Mouse (Mus musculus) cerebellum, postnatal 4 days (tissue): ENCODE data around the gene Ipo5.
A peak's percentile ranks its signal among the peaks of the same experiment; 100 is the strongest.

Experiments used
- DNase-seq, 2 experiments: peaks; one replicate each; pipeline ENCODE4 v3.0.0; 2022; ENCODE audit warnings: low spot score in 2 of 2, mixed read lengths in 1 of 2

The Ipo5 gene

DNA sequence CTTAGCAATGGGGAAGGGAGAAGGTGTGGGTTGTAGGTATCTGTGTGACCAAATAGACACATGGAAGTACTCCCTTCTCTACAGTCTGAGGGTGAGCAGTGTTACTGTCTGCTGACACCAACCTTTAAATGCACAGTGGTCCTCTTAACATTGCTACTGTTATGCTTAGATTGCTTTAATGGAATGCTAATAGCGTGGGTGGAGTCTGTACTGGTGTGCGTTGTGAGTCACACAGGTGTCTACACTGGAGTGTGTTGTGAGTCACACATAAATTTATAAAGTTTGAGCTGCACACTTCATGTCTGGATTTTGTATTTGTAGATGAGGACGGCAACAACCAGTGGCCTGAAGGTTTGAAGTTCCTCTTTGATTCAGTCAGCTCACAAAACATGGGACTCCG is 10.8 kb downstream of the Ipo5 start:
- DNase-seq: no peak

DNA sequence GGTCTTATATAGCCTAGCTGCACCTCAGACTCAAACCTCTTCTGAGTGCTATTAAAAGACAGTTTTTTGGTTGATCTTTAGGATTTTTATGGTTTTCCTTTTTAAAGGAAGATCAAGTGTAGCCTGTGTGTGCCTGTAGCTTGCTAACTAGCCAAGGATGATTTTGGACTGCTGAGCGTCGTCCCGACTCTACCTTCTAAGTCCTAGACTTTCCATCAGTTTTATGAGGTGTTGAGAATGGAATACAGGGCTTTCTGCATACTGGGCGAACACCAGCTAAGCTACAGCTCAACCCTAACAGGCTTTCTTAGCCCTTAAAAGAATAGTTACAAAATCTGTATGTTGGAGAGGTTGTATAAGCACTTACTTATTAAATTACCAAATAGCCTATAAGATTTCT is 13.0 kb downstream of the Ipo5 start:
- DNase-seq: no peak

DNA sequence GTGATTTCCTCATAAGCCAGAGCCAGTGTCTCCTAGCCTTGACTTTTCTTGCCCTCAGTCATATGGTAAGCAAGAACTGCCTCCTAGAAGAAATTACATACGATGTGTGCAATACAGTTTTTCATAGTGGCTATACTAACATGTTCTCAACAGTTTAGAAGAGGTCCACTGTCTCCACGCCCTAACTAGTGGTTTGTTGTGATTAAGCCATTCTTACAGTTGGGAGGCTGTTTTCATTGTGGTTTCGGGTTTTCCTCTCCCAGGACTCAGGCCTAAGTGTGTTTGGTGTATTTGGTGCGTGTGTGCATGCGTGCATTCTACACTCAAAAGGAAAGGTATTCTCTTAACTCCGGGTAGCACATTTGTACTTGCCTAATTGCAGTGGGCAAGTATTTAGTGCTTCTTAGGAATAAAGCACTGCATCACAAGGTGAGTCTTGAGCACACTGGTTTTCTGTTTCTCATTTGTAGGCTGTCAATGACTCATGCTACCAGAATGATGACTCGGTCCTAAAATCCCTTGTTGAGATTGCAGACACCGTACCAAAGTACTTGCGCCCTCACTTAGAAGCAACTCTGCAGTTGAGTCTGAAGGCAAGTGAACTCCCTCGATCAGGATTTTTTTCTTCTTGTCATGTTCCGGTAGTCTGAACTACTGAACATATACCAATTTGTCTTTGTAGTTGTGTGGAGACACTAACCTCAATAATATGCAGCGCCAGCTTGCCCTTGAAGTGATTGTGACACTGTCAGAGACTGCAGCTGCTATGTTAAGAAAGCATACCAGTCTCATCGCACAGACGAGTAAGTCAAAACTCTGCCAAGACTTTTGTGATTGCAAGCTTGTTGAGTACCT is 14.9 kb downstream of the Ipo5 start:
- no peak for DNase-seq

DNA sequence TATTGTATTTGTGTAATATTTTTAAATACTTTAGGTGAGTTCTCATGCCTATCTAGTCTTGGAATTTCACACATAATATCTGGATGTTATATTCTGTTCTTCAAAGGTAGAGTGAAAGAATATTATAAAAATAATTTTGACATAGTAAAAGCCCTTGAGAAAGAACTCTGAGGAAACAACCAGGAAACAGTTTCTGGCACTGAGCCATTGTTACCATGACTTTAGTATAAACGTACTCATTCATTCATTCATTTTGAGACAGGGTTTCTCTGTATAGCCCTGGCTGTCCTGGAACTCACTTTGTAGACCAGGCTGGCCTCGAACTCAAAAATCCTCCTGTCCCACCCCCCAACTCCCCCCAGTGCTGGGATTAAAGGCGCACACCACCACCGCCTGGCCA is 20.2 kb downstream of the Ipo5 start:
- no peak for DNase-seq

DNA sequence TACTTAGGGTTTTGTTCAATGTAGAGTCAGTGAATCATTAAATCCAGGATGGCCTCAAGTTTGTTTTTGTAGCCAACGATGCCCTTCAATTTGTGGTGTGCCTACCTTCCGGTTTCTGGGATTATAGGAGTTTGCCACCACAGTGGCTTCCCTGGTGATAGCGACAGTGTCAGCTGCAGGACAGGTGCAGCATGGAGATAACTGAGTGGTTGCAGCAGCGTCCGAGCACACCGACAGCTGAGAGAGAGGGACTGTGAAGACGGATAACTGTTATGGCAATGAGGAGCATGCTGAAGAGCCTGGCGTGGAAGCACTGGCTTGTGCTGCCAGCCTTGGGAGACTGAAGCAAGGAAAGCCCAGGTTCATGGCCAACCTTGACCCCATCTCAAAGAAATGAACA is 22.6 kb downstream of the Ipo5 start:
- DNase-seq: no peak

DNA sequence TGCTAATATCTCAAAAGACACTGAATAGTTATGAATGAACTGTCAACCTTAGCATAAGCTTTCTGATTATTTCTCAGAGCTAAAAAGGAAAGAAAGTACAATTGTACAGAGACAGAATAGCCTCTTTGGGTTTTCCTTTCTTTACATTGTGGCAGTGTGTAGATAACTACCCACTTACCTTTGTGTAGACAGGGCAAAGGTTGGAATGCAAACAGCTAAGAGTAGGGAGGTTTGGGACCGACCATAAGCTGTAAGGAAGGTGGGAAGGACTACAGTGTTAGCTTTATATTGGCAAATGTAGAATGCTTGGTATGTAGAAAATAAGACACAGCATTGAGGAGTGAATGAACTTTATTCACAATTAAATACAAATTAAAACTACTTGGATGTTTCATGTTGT is 26.1 kb downstream of the Ipo5 start:
- DNase-seq: no peak

DNA sequence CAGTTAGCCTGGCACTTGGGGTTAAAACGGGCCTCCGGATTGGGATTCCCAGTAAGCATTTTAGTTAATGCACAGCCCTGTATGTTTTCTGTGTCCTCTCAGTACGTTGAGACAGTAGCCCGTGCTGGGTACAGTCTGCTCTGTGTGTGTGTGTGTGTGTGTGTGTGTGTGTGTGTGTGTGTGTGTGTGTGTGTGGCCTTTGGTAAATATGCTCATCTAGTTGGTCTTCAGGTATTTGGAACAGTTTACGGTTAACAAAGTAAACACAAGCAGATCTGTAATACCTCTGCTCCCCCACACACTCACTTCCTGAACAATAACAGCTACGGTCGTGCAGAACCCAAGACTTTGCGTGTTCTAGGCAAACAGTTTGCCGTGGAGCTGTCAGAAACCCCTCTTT is 31.8 kb downstream of the Ipo5 start:
- DNase-seq: no peak

DNA sequence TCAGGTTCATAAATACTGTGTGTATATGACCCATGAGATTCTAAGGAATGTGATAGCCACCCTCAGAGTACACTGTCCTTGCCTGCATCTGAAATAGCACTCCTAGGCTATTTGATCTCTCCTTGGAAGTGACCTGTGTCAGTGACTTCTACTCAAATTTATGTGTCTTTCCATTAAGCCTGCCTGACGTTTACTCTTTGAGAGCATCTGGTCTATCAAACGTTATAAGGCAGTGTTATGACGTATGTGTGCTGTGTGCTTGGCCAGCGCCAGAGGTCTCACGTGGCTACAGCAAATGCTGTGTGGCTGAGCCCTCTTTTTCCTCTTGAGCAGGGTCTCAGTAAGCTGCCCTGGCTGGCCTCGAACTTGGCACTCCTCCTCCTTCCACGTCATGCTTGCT is 34.1 kb downstream of the Ipo5 start:
- no peak for DNase-seq

DNA sequence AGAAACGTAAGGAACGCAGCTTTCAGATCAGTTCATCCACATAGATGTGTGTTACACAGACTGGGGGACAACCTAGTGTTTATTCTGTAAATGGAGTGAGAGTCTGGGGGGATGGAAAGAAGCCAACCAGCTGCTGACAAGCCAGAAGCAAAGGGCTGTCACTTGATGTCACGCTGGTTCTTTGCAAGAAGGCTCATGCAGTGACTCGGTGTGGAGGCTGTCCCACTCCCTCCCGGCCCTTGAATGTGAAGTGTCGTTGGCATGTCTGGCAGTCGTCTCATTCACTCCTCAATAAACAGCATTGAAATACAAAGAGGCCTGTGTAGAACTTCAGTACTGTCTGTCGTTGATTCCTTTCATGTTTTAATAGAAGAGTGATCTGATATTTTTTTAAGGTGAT is 36.1 kb downstream of the Ipo5 start:
- DNase-seq: peak in 1 of 2 experiments; percentile 14

DNA sequence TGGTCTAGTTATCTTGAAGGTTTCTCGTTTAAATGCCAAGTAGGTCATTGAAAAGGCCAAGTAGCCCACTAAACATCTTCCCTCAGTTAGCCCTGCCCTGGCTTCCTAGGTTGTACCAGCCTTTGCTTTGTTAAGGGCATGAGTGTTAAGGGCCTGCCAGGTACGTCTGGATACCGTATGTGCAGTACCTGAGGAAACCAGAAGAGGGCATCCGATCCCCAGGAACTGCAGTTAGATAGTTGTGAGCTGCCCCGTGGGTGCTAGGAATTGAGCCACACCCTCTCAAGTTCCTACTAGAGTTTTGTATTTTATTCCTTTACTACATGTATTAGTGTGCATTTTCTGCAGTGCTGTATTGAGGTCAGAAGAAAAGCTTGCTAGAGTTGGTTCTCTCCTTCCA is 38.0 kb downstream of the Ipo5 start:
- DNase-seq: no peak

DNA sequence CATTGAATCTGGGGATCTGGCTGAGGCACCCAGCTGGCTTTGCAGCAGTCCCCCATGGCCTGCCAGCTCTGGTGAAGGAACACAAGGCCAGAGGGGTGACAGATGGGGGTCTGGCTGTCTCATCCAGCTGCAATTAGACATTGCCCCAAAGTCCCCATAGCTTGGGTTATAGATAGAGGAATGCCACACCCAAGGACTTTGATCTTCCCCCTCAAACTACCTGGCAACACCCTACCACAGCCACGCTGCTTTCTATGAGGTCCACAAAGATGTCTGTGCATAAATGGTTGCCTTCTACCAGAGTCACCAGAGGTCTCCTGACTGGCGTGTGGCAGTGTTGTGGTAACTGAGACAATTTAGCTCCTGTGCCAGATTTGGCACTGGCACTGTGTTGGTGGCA is 39.0 kb downstream of the Ipo5 start:
- DNase-seq: no peak

DNA sequence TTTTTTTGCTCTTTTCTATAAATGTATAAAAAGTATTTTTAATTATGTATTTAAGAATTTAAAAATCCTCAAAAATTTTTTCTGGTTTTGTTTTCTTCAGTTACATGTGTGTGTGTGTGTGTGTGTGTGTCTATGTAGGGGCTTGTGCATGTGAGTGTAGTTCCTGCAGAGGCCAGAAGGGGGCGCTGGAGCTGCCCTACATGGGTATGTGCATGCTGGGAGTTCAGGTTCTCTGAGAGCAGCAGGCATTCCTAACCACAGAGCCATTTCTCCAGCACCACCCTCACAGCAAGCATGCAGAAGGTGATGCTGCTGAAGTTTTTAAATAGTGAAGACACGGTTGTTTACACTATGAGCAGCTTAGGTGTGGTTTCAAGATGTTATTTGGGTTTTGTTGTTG is 41.4 kb downstream of the Ipo5 start:
- DNase-seq: no peak

DNA sequence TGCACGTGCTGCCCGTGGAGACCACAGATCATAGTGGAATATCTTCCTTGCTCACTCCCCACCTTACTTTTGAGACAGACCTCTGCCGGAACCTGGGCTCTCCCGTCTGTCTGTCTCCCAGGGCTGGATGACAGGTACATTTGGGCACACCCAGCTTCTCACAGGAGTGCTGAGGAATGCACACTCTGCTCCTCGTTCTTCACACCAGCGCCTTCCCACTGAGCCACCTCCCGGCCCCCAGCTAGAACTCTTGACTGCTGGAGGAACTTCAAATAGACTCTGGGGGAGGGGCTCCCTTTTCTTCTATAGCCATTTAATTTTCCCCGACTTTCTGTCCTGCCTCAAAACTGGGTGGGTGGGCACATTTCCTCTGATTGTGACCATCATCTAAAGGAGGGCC is 49.5 kb downstream of the Ipo5 start:
- DNase-seq: no peak

DNA sequence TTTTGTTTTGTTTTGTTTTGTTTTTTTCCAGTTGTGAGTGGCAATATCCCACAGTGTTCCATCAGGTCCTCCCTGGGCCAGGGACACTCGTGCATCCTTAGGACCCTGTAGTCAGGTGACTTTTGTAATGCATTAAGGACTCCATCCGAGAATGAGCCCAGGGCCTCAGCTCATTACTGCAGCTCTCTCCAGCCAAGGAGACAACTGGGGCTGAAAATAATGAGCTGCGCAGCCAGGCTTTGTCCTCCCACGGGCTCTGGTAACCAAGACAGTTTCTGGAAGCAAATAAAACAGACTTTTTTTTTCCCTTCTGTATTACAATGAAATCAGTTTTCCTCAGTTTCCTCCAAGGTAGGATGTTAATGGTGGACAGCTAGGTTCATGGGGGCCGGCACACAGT is 50.0 kb downstream of the Ipo5 start:
- no peak for DNase-seq

DNA sequence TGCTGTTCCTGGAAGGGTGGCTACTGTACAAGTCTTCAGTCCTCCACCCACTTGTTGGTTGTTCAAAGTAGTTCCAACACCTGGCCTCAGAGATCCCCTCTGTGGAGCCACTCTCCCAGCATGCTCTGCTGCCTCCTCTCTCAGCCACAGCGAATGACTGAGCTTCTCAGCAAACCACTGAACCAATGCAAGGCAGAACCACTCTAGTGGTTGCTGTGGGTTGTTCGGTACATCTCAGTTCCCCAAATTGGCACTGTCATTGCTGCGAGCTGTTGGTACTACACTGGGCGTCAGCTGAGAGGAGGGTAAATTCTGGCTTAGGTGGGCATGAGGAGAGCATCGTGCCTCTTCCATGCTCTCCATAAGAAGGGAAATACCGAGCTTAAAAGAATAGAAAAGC is 56.0 kb downstream of the Ipo5 start:
- DNase-seq: no peak

DNA sequence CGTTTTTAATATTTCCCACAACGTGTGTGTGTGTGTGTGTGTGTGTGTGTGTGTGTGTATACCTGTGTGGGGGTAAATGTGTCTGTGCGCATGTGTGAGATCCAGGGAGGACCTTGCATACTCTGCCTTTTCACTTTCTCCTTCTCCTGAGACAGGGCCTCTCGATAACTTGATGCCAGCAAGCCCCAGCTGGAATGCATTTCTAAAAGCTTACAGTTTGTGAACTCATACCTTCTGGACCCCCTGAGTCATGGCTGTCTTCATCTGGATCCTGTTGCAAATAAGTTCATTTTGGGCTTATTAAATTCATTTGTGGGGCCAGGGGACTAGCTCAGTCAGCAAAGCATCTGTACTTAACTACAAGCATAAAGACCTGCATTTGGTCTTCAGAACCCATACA is 57.7 kb downstream of the Ipo5 start:
- DNase-seq: no peak

DNA sequence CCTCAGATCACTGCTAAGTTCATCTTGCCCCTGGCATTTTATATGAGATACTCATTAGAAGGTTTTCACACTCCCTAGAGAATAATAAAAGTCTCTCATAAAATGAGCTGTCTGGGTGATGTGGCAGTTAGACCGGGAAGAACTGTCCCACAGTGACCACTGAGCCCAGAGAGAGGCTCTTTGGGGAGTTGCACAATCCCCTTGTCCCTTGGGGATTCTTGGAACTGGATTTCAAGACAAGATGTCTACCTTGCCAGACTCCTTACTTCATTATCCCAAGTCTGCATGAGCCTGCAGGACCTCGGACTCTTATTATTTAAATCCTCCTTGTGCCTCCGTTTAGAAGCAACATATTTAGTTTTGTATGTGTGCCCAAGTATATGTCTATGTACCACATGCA is 58.6 kb downstream of the Ipo5 start:
- DNase-seq: no peak

DNA sequence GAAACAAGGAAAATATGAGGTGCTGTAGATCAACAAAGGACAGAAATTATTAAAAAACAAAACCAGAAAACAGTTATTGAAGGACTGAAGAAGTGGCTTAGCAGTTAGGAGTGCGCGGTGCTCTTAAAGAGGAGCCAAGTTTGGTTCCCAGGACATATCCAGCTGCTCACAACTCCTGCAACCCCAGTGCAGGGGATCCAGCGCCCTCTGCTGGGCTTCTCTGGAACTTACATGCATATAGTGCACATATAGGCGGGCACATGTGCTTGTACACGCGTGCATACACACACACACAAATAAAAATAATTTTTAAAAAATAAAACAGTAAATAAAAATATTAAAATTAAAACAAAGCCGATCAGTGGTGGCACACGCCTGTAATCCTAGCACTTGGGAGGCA is 59.6 kb downstream of the Ipo5 start:
- DNase-seq: peak in 1 of 2 experiments; percentile 16

DNA sequence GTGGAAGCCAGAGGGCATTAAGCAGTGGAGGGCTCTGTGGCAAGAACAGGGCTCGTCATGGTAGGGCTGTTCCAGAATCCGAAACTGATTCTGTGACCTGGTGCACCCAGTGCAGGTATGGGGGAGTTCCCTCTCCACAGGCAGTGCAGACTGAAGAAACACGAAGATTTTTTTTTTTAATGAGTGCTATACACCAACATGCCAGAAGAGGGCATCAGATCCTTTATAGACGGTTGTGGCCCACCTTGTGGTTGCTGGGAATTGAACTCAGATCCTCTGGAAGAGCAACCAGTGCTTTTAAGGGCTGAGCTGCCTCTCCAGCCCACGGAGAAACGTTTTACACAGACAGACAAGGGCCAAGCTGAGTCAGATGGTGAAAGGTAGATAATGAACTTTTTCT is 60.3 kb downstream of the Ipo5 start:
- no peak for DNase-seq

DNA sequence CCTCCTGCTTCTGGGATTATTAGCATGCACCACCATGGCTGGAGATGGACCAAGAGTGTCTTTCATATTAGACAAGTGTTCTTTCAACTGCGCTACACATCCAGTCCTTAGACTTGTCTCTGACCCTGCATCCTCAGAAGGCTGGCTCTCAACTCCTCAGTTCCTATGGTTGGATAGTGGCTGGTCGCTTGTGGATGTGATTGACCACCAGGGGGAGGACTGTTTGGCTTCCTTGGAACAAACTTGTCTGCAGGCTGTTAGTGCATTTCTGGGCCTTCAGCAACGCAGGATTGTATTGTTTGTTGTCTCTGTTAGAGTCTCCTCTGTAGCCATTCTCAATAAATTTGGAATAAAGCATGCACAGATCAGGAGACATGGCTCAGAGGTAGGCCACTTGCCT is 68.5 kb downstream of the Ipo5 start:
- DNase-seq: peak in 1 of 2 experiments; percentile 36

DNA sequence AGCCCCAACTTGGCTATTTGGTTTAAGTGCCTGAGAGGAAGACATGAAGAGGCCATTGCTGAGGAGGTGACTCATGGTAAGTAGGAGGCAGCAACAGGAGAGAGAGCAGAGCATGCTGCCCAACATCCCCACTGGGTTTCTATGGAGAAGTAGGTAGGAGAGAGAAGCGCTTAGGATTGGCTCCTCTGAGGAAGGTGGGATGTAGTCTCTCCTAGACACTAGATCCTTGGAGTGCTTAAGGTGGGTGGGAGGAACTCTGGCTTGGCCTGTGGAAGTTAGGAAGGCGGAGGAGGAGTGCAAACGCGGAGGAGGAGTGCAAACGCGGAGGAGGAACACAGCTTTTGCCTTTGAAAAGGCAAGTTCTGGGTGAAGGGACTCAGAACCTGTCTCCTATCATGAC is 78.1 kb downstream of the Ipo5 start:
- no peak for DNase-seq
